Mouse (Mus musculus): ENCODE results near the gene Cd200r3.

The Cd200r3 gene

DNA sequence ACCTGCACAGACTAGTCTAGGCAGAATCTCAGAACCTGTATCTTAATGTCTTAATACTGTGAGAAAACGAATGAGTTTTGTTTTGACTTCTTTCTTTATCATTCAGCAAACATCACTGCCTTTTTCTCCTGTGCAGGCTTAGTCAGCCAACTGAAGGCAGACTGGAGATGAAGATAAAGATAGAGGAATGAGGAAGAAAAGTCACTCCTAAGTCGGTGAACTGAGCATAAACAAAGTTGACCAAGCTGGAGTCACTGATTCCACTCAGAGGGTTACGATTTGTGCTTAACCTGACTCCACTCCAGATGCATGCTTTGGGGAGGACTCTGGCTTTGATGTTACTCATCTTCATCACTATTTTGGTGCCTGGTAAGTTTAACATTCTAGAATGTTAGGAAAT, at the start of gene Cd200r3:
Gene Cd200r3 (plus strand): TSS at position 211 of the 400 bp plus-strand sequence.
- DNase-seq: no peak

DNA sequence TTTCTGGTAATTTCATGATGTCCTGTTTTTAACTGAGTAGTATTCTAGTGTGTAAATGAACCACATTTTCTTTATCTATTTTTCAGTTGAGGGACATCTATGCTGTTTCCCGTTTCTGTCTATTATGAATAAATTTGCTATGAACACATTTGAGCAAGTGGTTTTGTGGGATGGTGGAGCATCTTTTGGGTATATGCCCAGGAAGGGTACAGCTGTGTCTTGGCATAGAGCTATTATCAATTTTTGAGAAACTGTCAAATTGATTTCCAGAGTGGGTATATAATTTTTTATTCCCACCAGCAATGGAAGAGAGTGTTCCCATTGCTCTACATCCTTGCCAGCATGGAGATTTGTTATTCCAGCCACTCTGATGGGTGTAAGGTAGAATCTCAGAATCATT, 11.5 kb upstream of the Cd200r3 start:
- no peak for DNase-seq

DNA sequence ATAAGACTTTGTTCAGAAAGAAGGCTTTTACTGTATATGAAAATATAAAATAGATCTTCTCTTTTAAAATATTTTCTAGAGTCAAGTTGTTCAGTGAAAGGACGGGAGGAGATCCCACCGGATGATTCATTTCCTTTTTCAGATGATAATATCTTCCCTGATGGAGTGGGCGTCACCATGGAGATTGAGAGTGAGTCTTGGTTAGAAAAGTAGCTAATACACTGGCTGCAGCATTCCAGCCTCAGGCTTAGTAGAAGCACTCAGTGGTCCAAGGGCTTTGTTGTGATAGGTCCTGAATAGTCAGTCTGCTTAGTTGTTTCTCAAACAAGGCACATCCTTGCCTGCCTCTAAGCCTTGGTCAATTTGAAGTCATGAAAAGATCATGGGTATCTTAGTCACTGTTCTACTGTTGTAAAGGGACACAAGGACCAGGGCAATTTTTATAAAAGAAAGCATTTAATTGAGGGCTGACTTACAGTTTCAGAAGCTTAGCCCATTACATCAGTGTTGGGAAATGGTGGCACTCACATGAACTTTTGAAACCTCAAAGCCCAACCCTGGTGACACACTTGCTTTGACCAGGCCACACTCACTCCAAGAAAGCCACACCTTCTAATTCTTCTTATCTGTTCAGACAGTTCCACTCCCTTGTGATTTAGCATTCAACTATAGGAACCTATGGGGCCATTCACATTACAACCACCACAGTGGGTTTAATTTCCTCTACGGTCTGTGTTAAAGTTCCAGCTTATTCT, 8.1 kb downstream of the Cd200r3 start:
- DNase-seq: no peak

DNA sequence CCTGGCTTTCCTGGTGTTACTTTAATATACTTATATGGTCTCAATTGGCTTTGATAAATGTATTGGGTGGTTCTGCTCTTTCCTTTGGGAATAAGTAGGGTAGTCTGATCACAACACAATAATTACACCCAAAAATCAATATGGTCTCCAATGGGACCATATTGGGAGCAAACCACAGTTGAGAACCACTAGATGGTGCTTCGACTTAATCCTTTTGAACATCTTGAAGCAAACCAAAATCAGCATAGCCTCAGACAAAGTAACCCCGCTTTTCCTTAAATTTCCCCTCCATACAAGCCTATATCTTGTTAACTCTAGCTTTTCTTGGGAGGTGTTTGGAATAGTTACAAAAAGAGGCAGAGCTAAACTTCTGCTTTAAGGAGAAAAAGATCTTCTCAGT, 18.8 kb downstream of the Cd200r3 start:
- no peak for DNase-seq

DNA sequence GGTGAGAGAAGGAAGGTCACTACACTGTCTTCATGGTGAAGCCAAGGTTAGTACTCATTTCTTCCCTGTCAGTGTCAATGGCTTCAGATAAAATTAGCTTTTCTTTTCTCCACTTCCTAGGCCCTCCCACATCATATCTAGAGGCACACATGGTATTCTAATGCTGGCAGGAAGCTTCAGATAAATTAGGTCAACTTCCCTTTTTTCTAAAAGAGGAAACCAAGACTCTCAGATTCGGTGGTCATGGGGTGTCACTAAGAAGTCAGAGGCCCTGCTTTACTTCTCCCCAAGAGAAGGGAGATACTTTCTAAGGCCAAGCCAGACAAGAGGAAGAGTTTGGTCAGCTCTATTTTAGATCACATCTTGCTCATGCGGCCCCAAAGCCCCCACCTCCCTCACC, 19.3 kb downstream of the Cd200r3 start:
- DNase-seq: no peak

DNA sequence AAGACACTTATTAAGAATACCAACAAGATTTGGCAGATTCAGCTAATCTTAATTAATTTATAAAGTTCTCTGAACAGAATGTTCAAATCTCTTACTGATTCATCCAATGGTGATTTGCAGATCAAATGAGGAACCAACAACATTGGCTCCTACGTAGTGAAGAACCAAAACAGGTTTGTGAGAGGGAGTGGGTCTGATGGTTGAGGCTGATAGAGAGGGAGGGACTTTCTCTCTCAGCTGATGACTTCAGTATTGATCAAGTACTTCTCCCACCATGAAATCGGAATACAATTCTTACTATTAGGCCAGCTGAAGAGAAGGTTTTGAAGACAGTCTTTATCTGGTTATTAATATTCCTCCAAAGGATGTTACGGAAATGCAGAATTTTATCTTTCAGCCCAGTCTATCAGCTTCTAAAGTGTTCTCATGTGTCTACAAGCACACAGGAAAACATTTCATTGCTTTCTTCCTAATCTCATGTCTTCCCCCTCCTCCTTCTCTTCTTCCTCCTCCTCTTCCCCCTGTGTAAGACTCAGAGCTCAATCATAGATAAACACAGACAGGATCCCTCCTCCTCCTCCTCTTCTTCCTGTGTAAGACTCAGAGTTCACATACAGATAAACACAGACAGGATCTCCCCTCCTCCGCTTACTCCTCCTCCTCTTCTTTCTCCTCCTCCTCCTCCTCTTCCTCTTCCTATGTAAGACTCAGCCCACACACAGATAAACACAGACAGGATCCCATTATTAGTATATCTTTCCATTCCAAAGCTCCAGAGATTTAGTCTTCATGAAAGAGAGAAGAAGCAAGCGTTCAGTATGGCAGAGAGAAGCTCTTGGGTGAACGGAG, 21.3 kb downstream of the Cd200r3 start:
- DNase-seq: no peak

DNA sequence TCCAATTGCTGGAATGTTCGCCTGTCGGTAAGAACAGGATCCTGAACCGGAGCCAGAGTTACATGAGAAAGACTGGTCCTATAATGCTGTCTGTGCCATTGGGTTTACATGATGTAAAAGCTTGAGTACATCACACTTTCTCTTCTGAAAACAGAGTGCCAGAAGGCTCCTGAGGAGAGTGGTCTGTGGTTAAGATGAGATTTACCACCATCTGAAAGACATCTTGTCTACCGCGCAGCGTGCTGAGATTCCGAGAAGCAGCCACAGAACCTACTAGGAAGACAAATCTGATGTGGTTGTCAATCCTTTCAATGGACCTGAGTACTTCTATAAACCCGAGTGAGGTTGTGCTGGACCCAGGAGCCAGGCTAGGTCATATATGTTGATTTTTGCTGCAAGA, 21.9 kb downstream of the Cd200r3 start:
- no peak for DNase-seq

DNA sequence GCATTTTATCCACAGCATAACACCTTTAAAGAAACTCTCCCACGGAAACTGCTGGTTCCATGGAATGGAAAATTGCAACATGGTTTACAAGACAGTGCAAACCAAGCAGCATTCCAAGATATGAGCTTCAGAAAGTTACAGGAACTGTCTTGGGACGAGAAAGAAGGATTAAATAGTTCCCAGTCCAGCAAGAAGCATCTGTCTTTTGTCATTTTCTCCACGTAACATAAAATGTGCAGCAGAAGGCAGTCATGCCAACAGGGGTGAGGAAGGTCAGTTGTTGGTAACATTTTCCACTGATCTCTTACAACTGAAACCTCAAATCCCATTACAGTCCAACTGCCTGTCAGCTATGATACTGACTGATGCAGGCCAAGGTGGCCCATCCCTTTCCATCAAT, 22.4 kb downstream of the Cd200r3 start:
- no peak for DNase-seq

DNA sequence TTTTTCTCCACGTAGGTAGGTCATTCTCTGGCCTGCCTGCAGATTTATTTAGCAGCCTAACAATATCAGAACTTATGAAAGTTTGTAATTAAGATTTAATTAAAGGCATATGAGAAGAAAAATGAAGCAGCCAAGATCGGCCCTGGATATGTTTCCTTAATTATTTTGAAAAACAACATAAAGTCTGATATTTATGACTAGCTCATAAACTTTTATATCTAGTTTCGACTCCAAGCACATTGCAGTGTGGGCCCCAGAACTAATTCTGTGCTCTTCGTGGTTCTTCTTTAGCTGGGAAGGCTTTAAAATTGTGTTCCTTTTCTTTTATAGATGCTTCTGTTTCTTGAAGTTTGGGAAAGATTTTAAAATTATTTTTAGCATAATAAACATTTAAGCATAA, 23.4 kb downstream of the Cd200r3 start:
- no peak for DNase-seq

DNA sequence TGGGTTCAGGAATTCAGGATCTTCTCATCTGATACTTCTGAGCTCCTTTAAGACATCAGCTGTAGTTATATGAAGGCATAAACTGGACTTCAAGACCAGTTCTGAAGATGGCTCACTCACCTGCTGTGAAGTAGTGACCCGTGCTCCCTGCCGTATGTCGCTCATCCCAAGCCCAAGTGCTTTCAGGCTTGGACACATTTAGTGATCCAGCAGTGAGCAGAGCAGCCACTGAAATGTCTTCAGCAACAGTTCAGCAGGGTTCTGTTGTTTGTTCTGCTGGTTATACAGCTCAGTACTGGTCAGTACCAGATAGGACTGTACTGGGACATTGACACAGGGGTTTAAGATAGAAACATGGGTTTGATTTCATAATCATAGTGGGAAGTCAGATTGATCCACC, 24.6 kb downstream of the Cd200r3 start:
- no peak for DNase-seq

DNA sequence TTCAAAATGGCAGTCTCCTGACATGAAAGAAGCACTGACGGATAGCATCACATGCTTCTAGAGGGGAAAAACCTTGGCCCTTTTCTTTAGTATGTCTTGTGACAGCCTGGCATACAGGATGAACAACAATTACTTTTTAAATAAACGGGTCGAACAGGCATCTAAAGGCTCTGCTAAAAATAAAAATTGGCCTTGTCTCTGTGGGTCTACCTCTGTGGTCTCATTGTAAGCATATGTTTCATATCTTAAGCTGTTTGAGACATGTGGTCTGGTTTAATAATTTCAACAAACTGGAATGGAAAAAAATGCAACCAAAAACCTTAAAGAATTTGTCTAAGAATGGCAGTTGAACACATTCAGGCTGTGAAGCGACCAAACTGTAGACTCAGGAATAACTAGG, 27.4 kb downstream of the Cd200r3 start:
- DNase-seq: no peak

DNA sequence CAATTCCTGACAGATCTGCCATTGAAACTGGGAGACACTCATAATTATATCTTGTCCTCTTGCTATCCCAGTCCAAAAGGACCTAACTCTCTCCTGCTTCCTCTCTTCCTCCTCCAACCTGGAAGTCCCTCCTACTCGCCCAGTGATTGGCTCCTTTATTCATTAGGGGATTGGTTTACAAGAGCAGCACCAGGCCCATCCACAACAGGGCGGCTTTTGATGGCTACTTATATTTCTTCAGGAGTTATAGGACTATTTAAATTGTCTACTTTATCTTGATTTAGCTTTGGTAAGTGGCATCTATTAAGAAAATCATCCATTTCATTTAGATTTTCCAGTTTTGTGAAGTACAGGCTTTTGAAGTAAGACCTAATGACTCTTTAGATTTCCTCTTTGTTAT, 30.6 kb downstream of the Cd200r3 start:
- no peak for DNase-seq

DNA sequence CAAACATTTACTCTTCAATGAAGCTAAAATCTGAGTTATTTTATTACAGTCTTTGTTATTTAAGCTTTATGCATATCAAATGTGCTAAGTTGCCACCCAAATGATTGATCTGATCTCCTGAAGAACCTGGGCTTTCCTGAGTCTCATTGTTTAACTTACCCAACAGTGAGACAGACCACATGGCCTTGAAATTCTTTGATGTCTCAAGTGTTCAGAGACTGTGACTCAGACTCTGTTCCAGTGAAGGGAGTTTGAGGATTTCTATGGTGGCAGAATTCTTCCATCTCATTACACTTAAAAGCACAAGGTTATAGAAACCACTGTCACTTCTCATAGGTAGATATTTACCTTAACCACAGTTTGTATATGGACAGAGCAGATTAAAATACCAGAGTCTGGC, 32.6 kb downstream of the Cd200r3 start:
- no peak for DNase-seq

DNA sequence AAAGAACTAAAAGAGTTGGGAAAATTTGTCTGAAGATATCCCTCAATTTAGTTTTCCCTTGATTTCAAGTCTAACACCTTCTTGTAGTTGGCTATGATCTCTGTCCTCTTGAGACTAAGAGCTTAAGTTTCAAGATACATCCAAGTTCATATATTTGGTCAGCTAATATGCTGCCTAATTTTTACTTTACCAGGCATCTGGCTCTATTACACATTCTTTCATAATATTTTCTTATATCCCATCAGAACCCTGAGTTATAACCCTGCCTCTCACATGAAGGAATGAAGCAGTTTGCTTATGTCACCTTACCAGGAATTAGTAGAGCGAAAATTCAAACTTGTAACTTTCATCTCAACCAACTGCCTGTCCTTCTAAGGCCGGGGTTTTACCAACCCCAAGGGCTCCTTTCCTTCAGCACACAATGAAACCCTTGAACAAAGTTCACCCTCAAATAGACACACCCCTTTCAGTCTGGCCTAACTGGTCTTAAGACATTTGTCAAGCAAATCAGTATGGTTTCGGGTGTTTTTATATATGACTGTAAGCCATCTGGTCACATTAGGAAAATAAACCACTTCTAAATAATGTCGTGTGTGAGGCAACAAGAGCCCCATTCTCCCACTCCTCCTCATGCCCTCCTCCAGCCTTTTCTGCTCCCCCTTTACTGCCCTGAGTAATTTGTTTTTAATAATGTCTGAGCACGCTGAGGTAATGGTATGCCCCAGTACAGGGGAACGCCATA, 33.6 kb downstream of the Cd200r3 start:
- no peak for DNase-seq

DNA sequence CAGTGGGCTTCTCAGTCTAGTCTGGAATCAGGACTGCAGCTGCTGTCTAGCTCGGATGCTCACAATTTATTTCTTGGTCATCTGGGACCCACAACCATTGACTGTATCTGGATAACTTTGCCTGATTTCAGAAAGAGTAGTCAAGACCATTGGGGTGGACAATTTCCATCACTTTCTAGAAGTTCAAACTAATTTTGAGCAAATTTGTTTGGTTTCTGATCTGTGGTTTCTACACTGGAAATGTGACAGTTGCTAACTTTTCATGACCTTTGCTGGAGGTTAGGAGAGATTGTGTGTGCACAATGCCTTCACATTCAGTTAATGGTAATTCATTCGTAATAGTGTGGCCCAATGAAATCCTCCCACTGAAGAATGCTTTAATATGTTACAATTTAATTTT, 34.7 kb downstream of the Cd200r3 start:
- no peak for DNase-seq

DNA sequence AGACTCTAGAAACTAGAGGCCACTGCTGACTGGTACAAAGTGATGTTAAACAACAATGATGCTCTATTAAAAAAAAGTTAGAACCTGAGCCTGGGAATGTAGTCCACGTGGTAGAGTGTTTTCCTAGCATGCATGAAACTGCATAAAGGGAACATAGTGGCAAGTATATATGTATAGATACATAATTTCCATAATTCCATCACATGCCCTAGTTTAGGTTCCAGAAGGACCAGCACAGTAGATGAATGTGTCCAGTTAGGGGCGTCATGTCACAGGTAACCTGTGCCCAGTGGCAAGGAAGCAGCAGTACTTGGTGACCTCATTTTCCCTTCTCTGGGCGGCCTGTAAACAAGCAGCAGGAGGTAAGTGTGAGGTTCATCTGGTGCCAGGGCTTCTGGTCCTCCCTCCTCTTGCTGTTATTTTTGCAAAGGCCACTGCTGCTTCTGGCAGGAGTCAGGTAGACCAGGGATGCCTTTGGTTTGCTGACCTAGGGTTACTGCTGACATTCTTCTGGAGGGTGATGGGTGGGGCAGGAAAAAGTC, 35.9 kb downstream of the Cd200r3 start:
- no peak for DNase-seq

DNA sequence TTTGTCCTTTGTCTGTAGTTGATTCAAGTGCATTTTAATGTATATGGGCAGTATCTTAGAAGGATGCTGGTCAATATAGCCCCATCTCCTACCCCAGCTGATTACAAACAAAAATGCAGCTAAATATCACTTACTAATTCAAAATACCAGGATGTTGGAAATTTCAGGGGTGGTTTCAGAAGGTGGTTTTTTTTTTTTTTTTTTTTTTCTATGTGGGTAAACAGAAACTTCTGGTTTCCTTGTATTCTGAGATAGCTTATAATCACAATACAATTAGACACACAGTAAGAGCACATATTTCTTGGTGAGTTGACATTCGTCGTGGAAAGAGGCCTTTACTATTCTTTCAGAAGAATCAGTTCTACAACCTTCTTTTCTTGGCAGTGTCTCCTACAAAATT, 39.5 kb downstream of the Cd200r3 start:
- no peak for DNase-seq

DNA sequence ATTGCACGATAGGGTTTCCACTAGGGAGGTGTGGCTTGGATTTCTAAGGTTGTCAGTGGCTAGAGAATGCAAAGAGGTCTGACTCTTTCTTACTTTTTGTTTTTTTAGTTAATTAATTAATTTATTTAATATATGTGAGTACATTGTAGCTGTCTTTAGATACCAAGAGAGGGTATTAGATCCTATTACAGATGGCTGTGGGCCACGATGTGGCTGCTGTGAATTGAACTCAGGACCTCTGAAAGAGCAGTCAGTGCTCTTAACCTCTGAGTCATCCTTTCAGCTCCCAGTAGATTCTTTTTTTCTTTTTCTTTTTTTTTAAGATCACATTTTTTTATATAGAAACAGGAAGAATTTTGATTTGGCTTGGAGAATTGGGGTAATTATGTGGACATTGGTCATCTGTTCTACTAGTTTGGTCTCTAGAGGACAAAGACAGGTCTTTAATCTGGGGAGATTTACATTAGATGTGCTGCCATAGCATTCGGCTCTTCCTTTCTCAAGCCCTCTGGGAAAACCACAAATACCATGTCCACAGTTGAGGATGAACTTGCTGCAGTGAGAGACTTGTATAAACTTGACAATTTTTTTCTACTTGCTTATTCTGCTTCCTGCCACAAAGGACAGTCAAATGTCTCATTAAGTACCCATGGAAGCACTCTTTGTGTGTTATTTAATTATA, 40.0 kb downstream of the Cd200r3 start:
- no peak for DNase-seq

DNA sequence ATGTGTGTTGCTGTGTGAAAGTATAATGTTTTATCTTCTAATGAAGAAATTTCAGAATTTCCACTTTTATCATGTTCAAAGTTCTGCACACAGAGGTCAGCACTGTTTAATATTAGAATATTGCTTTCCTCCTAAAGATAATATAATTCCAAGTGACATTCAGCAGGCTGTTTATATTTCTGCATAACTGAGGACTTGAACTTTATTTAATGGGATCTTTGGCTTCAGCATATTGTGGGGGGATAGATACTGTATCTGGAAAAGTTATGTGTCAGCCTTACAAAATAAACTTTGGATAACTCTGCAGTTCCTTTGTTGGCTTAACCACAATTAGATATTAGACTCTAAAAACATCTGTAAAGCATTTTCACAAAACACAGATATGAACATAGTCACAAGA, 40.6 kb downstream of the Cd200r3 start:
- no peak for DNase-seq

DNA sequence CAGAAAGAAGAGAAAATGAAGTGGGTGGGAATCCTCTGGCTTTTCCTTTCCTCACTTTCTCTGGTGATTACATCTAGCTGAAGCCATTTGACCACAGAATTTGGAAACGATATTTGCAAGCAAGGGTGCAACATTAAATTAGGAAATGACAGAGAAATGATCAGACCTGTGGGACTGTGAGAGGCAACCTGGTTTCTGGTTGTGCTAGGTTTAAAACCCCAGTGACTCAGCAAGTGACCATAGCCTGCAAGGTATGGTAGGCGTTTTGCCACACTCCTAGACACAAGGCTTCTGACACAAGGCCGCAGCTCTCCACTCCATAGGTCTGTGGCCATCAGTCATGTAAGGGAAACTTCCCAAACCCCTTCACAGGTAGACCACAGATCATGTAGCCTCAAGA, 41.4 kb downstream of the Cd200r3 start:
- DNase-seq: no peak

DNA sequence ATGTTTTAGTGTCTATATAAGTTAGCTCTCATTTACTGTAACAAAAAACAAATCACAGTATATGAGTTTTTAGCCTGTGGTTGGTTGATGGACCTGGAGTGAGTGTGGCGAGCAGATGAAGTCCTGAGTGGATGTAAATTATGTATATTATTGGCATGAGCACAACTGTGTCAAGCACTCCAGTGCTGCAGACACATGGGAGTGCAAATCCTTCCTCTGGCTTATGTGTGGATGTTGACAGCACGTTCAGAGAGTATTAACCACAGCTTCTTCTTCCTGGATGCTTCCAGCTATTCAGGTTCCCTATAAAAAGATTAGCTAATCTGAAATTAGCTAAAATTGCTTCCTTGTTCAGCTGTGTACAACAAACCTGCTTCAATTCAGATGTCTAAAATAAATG, 42.6 kb downstream of the Cd200r3 start:
- no peak for DNase-seq

DNA sequence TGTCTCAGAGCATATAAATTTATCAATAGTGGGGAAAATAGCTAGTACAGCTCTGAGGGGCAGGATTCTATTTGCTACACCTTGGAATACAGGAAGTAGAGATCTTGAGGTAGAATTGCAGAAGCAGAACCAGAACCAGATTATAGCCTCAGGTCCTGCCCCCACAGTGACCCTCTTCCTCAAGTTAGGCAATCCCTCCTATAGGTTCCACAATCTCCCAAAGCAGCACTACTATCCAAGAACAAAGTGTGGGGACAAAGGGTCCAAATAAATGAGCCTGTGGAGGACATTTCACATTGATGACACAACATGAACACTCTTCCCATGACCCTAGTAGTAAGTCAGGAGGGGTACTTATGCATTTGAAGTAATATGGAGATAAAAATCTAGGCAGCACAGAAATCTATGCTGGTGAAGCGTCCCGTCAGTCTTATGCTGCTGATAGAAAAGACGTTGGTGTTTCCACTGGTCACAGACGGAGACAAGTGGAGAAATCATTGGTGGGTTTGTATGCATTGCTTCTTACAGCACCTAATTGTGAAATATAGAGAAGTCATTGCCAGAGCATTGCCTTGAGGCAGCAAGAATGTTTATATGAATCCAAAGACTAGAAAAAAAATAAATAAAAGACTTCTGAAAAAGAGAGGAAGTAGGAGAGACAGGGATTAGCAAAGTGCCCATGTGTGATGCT, 45.3 kb downstream of the Cd200r3 start:
- DNase-seq: no peak
